Mouse (Mus musculus): ENCODE results near the gene Gm10118. TPM values are rescaled to one million over a fixed set of nuclear protein-coding genes. Genes with fewer than 3 reads are reported as not detected.

The Gm10118 gene
- polyA plus RNA-seq (2012; rRNA removed), result not detected in 2 replicates

DNA sequence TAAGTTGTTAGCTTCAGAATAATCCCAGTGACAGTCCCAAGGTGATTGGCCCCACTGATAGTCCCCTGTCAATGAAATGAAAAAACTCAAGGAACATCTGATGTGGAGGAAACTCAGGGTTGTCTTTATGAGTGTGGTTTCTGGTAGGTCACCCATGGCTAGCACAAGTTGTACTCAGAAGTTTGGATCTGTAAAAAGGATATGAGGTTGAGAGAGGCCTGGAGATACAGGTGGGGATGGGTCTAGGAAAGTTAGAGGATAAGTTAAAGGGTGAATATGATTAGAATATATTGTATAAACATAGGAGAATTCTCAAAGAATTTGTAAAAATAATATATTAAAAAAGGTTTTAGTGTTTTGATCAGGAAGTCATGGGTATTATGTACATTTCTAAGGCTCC is at the start of gene Gm10118:
TSS of gene Gm10118 (minus strand) at position 101 of the 400 bp plus-strand sequence.
- no peak for TF ChIP-seq POLR2A (IDR thresholded peaks at IDR 0.05; ENCODE audit: control insufficient read depth, low read depth, low read length)
- Histone ChIP-seq H3K36me3 (ENCODE audit: control insufficient read depth, insufficient read depth, low read length) (no peaks in the 10 kb centered on the region), H3K27ac (ENCODE audit: control insufficient read depth, insufficient read depth, low read depth, low read length) (no peak within 1 kb of the TSS), H3K4me1 (ENCODE audit: control insufficient read depth, insufficient read depth, low read length) (peaks cover 2% of the 10 kb centered on the region), H3K4me3 (ENCODE audit: control insufficient read depth, low read depth, low read length) (no peak within 1 kb of the TSS), H3K27me3 (ENCODE audit: control insufficient read depth, insufficient read depth, low read length) (no peaks in the 10 kb centered on the region)

GRCm38 (mm10) chr10:63972300-63972699 is 45.1 kb upstream of the Gm10118 start:
- no peaks in the 10 kb centered on the region for H3K27me3 ChIP-seq (ENCODE audit: control insufficient read depth, insufficient read depth, low read length)
- H3K36me3 ChIP-seq (ENCODE audit: control insufficient read depth, insufficient read depth, low read length), result no peaks in the 10 kb centered on the region
- TF ChIP-seq POLR2A (IDR thresholded peaks at IDR 0.05; ENCODE audit: control insufficient read depth, low read depth, low read length) (no peak), CTCF (IDR thresholded peaks at IDR 0.05; ENCODE audit: control insufficient read depth, insufficient read depth, insufficient replicate concordance, low read depth, low read length) (no peak)

GRCm38 (mm10) chr10:63954308-63954930 is 27.2 kb upstream of the Gm10118 start:
- H3K36me3 ChIP-seq (ENCODE audit: control insufficient read depth, insufficient read depth, low read length), result no peaks in the 10 kb centered on the region
- H3K27me3 ChIP-seq (ENCODE audit: control insufficient read depth, insufficient read depth, low read length), result no peaks in the 10 kb centered on the region
- no peak for TF ChIP-seq CTCF (IDR thresholded peaks at IDR 0.05; ENCODE audit: control insufficient read depth, insufficient read depth, insufficient replicate concordance, low read depth, low read length)
- no peak for TF ChIP-seq POLR2A (IDR thresholded peaks at IDR 0.05; ENCODE audit: control insufficient read depth, low read depth, low read length)
- H3K27ac ChIP-seq (ENCODE audit: control insufficient read depth, insufficient read depth, low read depth, low read length), result peak overlapping the region; percentile 29; the same call in 1 of the 2 replicates
- no peaks in the 10 kb centered on the region for H3K4me1 ChIP-seq (ENCODE audit: control insufficient read depth, insufficient read depth, low read length)
- H3K4me3 ChIP-seq (ENCODE audit: control insufficient read depth, low read depth, low read length), result no peak overlapping the region

More at GRCm38 (mm10) chr10:63972300-63972699, 45.1 kb upstream of the Gm10118 start:
- no peaks in the 10 kb centered on the region for H3K4me1 ChIP-seq (ENCODE audit: control insufficient read depth, insufficient read depth, low read length)
- no peak overlapping the region for H3K4me3 ChIP-seq (ENCODE audit: control insufficient read depth, low read depth, low read length)
- H3K27ac ChIP-seq (ENCODE audit: control insufficient read depth, insufficient read depth, low read depth, low read length), result no peak overlapping the region

DNA sequence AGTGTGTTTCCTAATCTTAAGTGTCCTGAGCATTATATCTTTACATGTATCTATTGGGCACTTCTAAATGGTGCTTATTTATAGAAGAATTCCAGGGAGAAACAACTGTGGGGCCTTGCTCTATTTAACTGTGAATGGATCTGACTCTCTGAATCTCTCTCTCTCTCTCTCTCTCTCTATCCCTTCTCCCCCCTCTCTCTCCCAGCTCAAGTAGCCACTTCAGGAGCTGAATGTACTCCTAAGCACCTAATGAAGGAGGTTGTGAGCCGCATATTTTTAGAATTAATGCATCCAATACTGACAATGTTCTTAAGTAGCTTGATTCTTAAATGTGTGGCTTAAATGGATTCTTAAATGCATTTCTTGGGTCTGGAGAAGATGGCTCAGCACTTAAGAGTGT is 24.2 kb upstream of the Gm10118 start:
- Histone ChIP-seq H3K27ac (ENCODE audit: control insufficient read depth, insufficient read depth, low read depth, low read length) (no peak overlapping the region), H3K36me3 (ENCODE audit: control insufficient read depth, insufficient read depth, low read length) (no peaks in the 10 kb centered on the region), H3K4me1 (ENCODE audit: control insufficient read depth, insufficient read depth, low read length) (no peaks in the 10 kb centered on the region), H3K4me3 (ENCODE audit: control insufficient read depth, low read depth, low read length) (no peak overlapping the region), H3K27me3 (ENCODE audit: control insufficient read depth, insufficient read depth, low read length) (no peaks in the 10 kb centered on the region)
- TF ChIP-seq POLR2A (IDR thresholded peaks at IDR 0.05; ENCODE audit: control insufficient read depth, low read depth, low read length), result no peak
- TF ChIP-seq CTCF (IDR thresholded peaks at IDR 0.05; ENCODE audit: control insufficient read depth, insufficient read depth, insufficient replicate concordance, low read depth, low read length), result no peak

- TF ChIP-seq POLR2A (IDR thresholded peaks at IDR 0.05; ENCODE audit: control insufficient read depth, low read depth, low read length) (no peak), CTCF (IDR thresholded peaks at IDR 0.05; ENCODE audit: control insufficient read depth, insufficient read depth, insufficient replicate concordance, low read depth, low read length) (no peak)
- H3K36me3 ChIP-seq (ENCODE audit: control insufficient read depth, insufficient read depth, low read length), result no peaks in the 10 kb centered on the region
- no peaks in the 10 kb centered on the region for H3K4me1 ChIP-seq (ENCODE audit: control insufficient read depth, insufficient read depth, low read length)
- no peak overlapping the region for H3K27ac ChIP-seq (ENCODE audit: control insufficient read depth, insufficient read depth, low read depth, low read length)
- no peaks in the 10 kb centered on the region for H3K27me3 ChIP-seq (ENCODE audit: control insufficient read depth, insufficient read depth, low read length)
- no peak overlapping the region for H3K4me3 ChIP-seq (ENCODE audit: control insufficient read depth, low read depth, low read length)
Observed at GRCm38 (mm10) chr10:63950867-63951266, 23.6 kb upstream of the Gm10118 start.

DNA sequence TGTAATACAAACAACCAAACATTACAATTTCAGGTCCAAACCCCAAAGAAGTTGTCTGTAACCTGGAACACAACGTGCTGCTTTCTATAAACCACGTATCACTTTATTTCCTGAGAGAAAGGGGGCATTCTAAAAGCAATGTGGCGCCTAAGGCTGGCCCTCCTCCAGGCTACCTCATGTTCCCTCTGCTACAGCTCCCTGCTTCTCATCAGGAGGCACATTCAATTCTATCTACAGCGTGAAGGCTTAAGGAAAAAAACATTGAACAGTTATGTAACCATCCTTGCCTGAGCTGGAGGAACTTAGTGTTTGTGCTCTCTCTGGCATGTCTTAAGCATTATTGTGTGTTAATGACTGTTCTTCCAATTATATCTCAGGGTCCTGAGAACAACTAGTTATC is 20.0 kb upstream of the Gm10118 start:
- H3K4me1 ChIP-seq (ENCODE audit: control insufficient read depth, insufficient read depth, low read length), result no peaks in the 10 kb centered on the region
- no peak overlapping the region for H3K4me3 ChIP-seq (ENCODE audit: control insufficient read depth, low read depth, low read length)
- TF ChIP-seq POLR2A (IDR thresholded peaks at IDR 0.05; ENCODE audit: control insufficient read depth, low read depth, low read length) (no peak), CTCF (IDR thresholded peaks at IDR 0.05; ENCODE audit: control insufficient read depth, insufficient read depth, insufficient replicate concordance, low read depth, low read length) (no peak)
- no peaks in the 10 kb centered on the region for H3K27me3 ChIP-seq (ENCODE audit: control insufficient read depth, insufficient read depth, low read length)
- no peak overlapping the region for H3K27ac ChIP-seq (ENCODE audit: control insufficient read depth, insufficient read depth, low read depth, low read length)
- no peaks in the 10 kb centered on the region for H3K36me3 ChIP-seq (ENCODE audit: control insufficient read depth, insufficient read depth, low read length)

DNA sequence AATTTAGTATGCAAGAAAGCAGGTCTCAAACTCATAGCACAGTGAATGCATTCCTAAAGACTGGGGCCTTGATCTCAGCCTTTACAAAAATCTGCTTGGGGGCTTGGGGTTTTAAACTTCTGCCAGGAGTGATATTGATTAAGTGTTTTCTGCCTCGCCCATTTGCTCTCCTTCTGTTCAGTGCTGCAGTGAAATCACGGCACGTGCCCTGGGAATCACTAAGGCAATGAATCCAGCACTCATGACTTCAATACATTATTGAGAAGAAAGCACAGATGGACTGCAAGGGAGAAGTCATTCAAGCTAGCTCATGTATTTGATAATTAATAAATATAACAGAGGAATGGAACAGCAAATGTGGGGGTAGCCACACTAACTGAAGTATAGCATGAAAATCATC is 18.3 kb upstream of the Gm10118 start:
- no peak overlapping the region for H3K4me3 ChIP-seq (ENCODE audit: control insufficient read depth, low read depth, low read length)
- H3K27ac ChIP-seq (ENCODE audit: control insufficient read depth, insufficient read depth, low read depth, low read length), result no peak overlapping the region
- TF ChIP-seq POLR2A (IDR thresholded peaks at IDR 0.05; ENCODE audit: control insufficient read depth, low read depth, low read length), result no peak
- no peak for TF ChIP-seq CTCF (IDR thresholded peaks at IDR 0.05; ENCODE audit: control insufficient read depth, insufficient read depth, insufficient replicate concordance, low read depth, low read length)
- no peaks in the 10 kb centered on the region for H3K27me3 ChIP-seq (ENCODE audit: control insufficient read depth, insufficient read depth, low read length)
- H3K36me3 ChIP-seq (ENCODE audit: control insufficient read depth, insufficient read depth, low read length), result no peaks in the 10 kb centered on the region
- no peaks in the 10 kb centered on the region for H3K4me1 ChIP-seq (ENCODE audit: control insufficient read depth, insufficient read depth, low read length)

Data from testis, adult 2 months (tissue).